Mouse (Mus musculus): ENCODE results near the gene Bysl.

Bysl gene

GRCm38 (mm10) chr17:47594183-47594968 lies 16.9 kb downstream of the Bysl start:
- DNase-seq (ENCODE audit: low read depth), result peak; percentile 70

GRCm38 (mm10) chr17:47593854-47594182 lies 17.5 kb downstream of the Bysl start:
- DNase-seq (ENCODE audit: low read depth), result no peak

GRCm38 (mm10) chr17:47593215-47593853 lies 18.0 kb downstream of the Bysl start:
- peak; percentile 98 for DNase-seq (ENCODE audit: low read depth)

- DNase-seq (ENCODE audit: low read depth), result no peak
Measured at GRCm38 (mm10) chr17:47591073-47591472, 20.2 kb downstream of the Bysl start.

GRCm38 (mm10) chr17:47588517-47588916 lies 22.8 kb downstream of the Bysl start:
- DNase-seq (ENCODE audit: low read depth), result no peak

GRCm38 (mm10) chr17:47580962-47581361 lies 30.3 kb downstream of the Bysl start:
- DNase-seq (ENCODE audit: low read depth), result no peak

- no peak for DNase-seq (ENCODE audit: low read depth)
Measured at GRCm38 (mm10) chr17:47578655-47579054, 32.6 kb downstream of the Bysl start.

- no peak for DNase-seq (ENCODE audit: low read depth)
Measured at GRCm38 (mm10) chr17:47574830-47575229, 36.5 kb downstream of the Bysl start.

- no peak for DNase-seq (ENCODE audit: low read depth)
Measured at GRCm38 (mm10) chr17:47574028-47574427, 37.3 kb downstream of the Bysl start.

GRCm38 (mm10) chr17:47572436-47572835 lies 38.9 kb downstream of the Bysl start:
- DNase-seq (ENCODE audit: low read depth), result no peak

- no peak for DNase-seq (ENCODE audit: low read depth)
Measured at GRCm38 (mm10) chr17:47571621-47572020, 39.7 kb downstream of the Bysl start.

GRCm38 (mm10) chr17:47568951-47569527 lies 42.3 kb downstream of the Bysl start:
- DNase-seq (ENCODE audit: low read depth), result no peak

- no peak for DNase-seq (ENCODE audit: low read depth)
Measured at GRCm38 (mm10) chr17:47568389-47568788, 42.9 kb downstream of the Bysl start.

- no peak for DNase-seq (ENCODE audit: low read depth)
Measured at GRCm38 (mm10) chr17:47567271-47567670, 44.0 kb downstream of the Bysl start.

- no peak for DNase-seq (ENCODE audit: low read depth)
Measured at GRCm38 (mm10) chr17:47566133-47566532, 45.2 kb downstream of the Bysl start.

- peak; percentile 57 for DNase-seq (ENCODE audit: low read depth)
Measured at GRCm38 (mm10) chr17:47564612-47565011, 46.7 kb downstream of the Bysl start.

- DNase-seq (ENCODE audit: low read depth), result no peak
Measured at GRCm38 (mm10) chr17:47562875-47563274, 48.4 kb downstream of the Bysl start.

- DNase-seq (ENCODE audit: low read depth), result no peak
Measured at GRCm38 (mm10) chr17:47559726-47560125, 51.6 kb downstream of the Bysl start.

GRCm38 (mm10) chr17:47557179-47557578 lies 54.1 kb downstream of the Bysl start:
- no peak for DNase-seq (ENCODE audit: low read depth)

- no peak for DNase-seq (ENCODE audit: low read depth)
Measured at GRCm38 (mm10) chr17:47554621-47555020, 56.7 kb downstream of the Bysl start.

GRCm38 (mm10) chr17:47552994-47553393 lies 58.3 kb downstream of the Bysl start:
- no peak for DNase-seq (ENCODE audit: low read depth)

- DNase-seq (ENCODE audit: low read depth), result no peak
Measured at GRCm38 (mm10) chr17:47551049-47551448, 60.2 kb downstream of the Bysl start.

Measured in induced T-regulatory cell, adult 2 months (primary cell).